Mouse (Mus musculus) midbrain, embryonic 16.5 days (tissue): ENCODE measurements at regions not wholly inside any gene's neighbourhood (a gene's known extent, or its start where the extent isn't known, plus 50 kb on each side); places are given as distances from the start of the nearest gene placed in this dataset.

Source experiments
- ATAC-seq: fragments of 200-750 bp; cut with Nextera tagmentation; 2 replicates; pipeline ENCODE4 v1.8.0; 2017; ENCODE audit warnings: moderate TSS enrichment
- H3K27ac ChIP-seq: fragments of 300-500 bp; sonication (generic); 2 replicates; pipeline ENCODE4 v1.5.1; 2014; ENCODE audit warnings: mild to moderate bottlenecking, low read length, mixed read lengths
- H3K27me3 ChIP-seq: fragments of 300-500 bp; sonication (generic); 2 replicates; pipeline ENCODE4 v1.6.1; 2014; ENCODE audit warnings: low read depth, low read length, mixed read lengths; ENCODE audit not compliant: control insufficient read depth, insufficient read depth
- H3K36me3 ChIP-seq: fragments of 300-500 bp; sonication (generic); 2 replicates; pipeline ENCODE4 v1.6.1; 2014; ENCODE audit warnings: mild to moderate bottlenecking, low read length, moderate library complexity, mixed read lengths; ENCODE audit not compliant: control insufficient read depth, insufficient read depth
- H3K4me1 ChIP-seq: fragments of 300-500 bp; sonication (generic); 2 replicates; pipeline ENCODE4 v1.6.1; 2014; ENCODE audit warnings: mild to moderate bottlenecking, low read length, mixed read lengths; ENCODE audit not compliant: control insufficient read depth, insufficient read depth
- H3K4me2 ChIP-seq: fragments of 300-500 bp; sonication (generic); 2 replicates; pipeline ENCODE4 v1.6.1; 2014; ENCODE audit warnings: mild to moderate bottlenecking, low read length, mixed read lengths
- H3K4me3 ChIP-seq: fragments of 300-500 bp; sonication (generic); 2 replicates; pipeline ENCODE4 v1.5.1; 2014; ENCODE audit warnings: low read depth, mild to moderate bottlenecking, low read length, moderate library complexity, mixed read lengths
- H3K9ac ChIP-seq: fragments of 300-500 bp; sonication (generic); 2 replicates; pipeline ENCODE4 v1.6.1; 2014; ENCODE audit warnings: low read depth, low read length, mixed read lengths
- H3K9me3 ChIP-seq: fragments of 300-500 bp; sonication (generic); replicated peaks from 2 replicates; pipeline ENCODE4 v1.6.1; 2014; ENCODE audit warnings: mild to moderate bottlenecking, low read length, mixed read lengths; ENCODE audit not compliant: control insufficient read depth, poor library complexity, severe bottlenecking
- WGBS: fragments of 180-500 bp; shearing (Covaris S2); extraction: QIAGEN DNeasy Blood & Tissue Kit; methylation state at CpG from one replicate; pipeline ENCODE4 v1.1.7; 2014; 5-methylcytosine and 5-hydroxymethylcytosine counted together

DNA sequence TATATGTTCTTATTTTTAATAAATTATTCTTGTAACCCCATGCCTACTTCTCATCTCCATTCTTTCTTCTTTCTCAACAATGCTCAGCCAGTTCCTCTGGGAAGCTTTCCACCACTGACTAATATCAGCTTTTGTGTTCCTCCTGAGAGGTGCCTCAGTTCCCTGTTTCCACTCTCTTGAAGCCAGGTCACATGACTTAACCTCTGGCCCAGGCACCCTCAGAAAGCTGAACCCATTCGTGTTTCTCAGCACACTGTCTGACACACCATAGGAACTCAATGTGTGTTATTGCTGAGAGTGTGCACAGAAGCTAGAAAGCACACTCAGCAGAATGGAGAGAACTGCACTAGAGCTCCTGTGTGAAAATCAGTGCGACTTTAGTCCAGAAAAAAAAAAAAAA is 207.1 kb downstream of the Nfkbiz start:
- 73% methylated on average over 2 of the region's 2 CpGs for WGBS
- no peak overlapping the region for H3K4me2 ChIP-seq
- H3K27ac ChIP-seq = no peak overlapping the region
- H3K4me1 ChIP-seq = no peaks in the 10 kb centered on the region
- no peaks in the 10 kb centered on the region for H3K9me3 ChIP-seq
- no peak overlapping the region for H3K9ac ChIP-seq
- H3K36me3 ChIP-seq = no peaks in the 10 kb centered on the region
- H3K27me3 ChIP-seq = no peaks in the 10 kb centered on the region
- no peak for ATAC-seq
- no peak overlapping the region for H3K4me3 ChIP-seq

DNA sequence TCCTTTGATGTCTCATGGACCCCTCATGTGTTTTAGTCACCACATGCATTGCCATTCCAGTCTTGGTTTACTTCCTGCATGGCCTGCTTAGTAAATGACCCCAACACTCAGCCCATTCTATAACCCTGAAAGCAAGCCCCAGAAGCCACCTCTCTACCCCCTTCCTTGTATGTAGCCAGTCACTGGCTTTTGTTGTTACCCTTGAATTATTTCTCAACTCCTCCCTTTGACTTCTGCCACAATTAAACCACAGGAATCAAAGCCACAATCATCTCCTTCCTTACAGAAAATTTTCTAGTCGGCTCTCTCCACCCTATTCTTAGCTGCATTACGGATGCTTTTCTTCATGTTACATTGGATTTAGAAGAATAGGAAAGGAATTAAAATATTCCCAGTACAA is 207.7 kb downstream of the Nfkbiz start:
- Histone ChIP-seq H3K9ac (no peak overlapping the region), H3K4me3 (no peak overlapping the region), H3K27me3 (no peaks in the 10 kb centered on the region), H3K27ac (no peak overlapping the region), H3K4me2 (no peak overlapping the region), H3K9me3 (no peaks in the 10 kb centered on the region; the same call in 1 of the 2 replicates), H3K36me3 (no peaks in the 10 kb centered on the region), H3K4me1 (no peaks in the 10 kb centered on the region)
- WGBS = 79% methylated on average over 2 of the region's 2 CpGs
- no peak for ATAC-seq

DNA sequence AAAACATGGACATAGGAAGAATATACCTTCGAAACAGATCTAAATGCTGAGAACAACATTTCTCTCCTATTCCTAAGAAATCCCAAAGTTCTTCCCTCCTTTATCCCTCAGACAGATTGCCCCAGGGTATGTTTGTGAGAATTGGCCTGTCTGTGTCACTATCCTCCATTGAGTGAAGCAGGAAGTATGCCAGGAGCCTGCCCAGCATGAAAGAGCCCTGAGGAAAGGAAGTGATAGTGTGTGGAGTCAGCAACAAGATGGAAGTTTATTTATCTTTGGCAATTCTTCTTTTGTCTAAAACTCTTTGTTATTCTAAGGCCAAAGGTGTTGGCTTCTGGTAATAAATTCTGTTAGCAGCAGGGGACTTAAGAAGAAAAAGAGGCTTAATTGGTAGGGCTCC is 211.2 kb downstream of the Nfkbiz start:
- H3K4me1 ChIP-seq = no peaks in the 10 kb centered on the region
- no peaks in the 10 kb centered on the region for H3K36me3 ChIP-seq
- no peak overlapping the region for H3K4me2 ChIP-seq
- no peak overlapping the region for H3K27ac ChIP-seq
- H3K4me3 ChIP-seq = no peak overlapping the region
- H3K9me3 ChIP-seq = no peaks in the 10 kb centered on the region; the same call in 1 of the 2 replicates
- 97% methylated on average over 1 of the region's 1 CpGs for WGBS
- no peak for ATAC-seq
- H3K9ac ChIP-seq = no peak overlapping the region
- H3K27me3 ChIP-seq = no peaks in the 10 kb centered on the region

DNA sequence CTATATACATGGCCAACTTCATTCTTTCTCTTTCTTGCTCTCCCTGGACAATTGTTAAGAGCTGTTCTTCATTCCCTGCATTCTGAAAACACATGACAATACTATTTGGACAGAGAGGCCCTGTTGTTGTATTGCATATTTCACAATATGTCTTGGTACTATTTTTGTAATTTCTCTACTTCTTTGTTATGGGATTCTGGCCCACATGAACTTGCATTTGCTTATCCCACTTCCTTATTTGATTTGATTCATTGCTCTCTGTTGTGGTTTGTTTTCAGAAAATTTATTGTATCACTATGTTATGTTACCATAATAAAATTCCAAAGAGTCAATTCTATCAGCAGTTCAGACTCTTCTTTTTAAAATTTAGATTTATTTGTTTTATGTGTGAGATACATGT is 215.3 kb downstream of the Nfkbiz start:
- Histone ChIP-seq H3K9me3 (no peaks in the 10 kb centered on the region; the same call in 1 of the 2 replicates), H3K4me2 (no peak overlapping the region), H3K9ac (no peak overlapping the region), H3K27me3 (no peaks in the 10 kb centered on the region), H3K4me1 (no peaks in the 10 kb centered on the region), H3K27ac (no peak overlapping the region), H3K36me3 (no peaks in the 10 kb centered on the region), H3K4me3 (no peak overlapping the region)
- ATAC-seq = no peak

DNA sequence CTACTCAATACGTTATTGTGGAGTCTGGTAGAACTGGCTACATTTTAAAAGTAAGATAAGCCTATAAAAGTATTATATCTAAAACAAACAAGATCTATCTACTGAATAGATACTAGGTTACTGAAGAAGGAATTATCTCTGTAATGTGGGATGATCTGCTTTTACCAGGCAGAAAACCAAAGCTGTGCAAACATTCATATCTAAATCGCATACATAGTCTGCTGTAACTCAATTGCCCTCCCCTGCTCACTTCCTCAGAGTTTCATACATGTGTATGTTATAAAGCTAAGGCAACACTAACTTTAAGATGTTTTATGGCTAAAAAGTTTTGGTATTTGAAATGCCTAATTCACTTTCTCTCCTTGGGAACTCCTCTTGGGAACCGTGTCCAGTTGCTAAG is 219.0 kb downstream of the Nfkbiz start:
- no peak for ATAC-seq

DNA sequence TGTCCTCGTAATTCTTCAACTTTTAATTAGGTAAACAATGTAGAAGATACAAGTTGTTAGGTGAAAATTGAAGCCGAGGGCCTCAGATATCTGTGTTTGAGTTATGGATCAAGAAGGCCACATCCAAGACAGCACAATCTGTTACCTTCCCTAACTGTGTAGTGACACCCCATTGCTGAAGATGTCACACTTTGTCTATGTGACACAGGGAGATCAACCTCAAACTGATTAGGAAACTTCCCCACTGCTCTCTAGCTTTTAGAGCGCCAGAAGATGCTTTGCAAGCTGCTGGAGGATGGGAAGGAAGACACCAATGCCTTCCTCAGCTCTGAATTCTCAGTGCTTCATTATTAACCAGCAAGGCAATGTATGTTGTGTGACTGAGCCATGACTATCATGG is 220.7 kb downstream of the Nfkbiz start:
- WGBS = 86% methylated on average over 3 of the region's 3 CpGs
- H3K27ac ChIP-seq = no peak overlapping the region

More for the DNA sequence above, 219.0 kb downstream of the Nfkbiz start:
- H3K36me3 ChIP-seq = no peaks in the 10 kb centered on the region
- H3K4me1 ChIP-seq = no peaks in the 10 kb centered on the region
- H3K4me3 ChIP-seq = no peak overlapping the region
- WGBS = 88% methylated on average over 3 of the region's 3 CpGs
- H3K27me3 ChIP-seq = no peaks in the 10 kb centered on the region
- no peak overlapping the region for H3K4me2 ChIP-seq
- H3K9ac ChIP-seq = no peak overlapping the region
- H3K27ac ChIP-seq = no peak overlapping the region
- H3K9me3 ChIP-seq = no peaks in the 10 kb centered on the region

DNA sequence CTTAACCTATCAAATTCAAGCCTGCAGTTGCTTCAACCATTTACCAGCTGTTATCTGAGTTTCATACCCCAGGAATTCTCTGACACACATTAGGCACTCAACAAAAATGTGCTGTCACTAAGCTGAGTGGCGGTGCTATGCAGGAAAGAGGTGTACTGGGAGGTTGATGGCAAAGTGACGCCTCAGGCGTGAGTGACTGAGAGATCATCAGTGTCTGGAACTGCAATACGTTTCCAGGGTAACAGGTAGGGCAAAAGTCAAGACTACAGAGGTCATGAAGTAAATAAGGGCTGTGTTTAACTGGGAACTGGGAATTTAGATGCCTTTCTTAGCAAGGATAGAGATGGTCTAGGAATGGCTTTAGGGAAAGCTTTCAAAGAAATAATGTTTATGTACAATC is 221.2 kb downstream of the Nfkbiz start:
- Histone ChIP-seq H3K9me3 (no peaks in the 10 kb centered on the region), H3K9ac (no peak overlapping the region), H3K27me3 (no peaks in the 10 kb centered on the region), H3K4me2 (no peak overlapping the region), H3K27ac (no peak overlapping the region), H3K4me3 (no peak overlapping the region), H3K36me3 (no peaks in the 10 kb centered on the region), H3K4me1 (no peaks in the 10 kb centered on the region)
- no peak for ATAC-seq
- 63% methylated on average over 4 of the region's 4 CpGs for WGBS

More for the DNA sequence above, 220.7 kb downstream of the Nfkbiz start:
- Histone ChIP-seq H3K4me1 (no peaks in the 10 kb centered on the region), H3K9ac (no peak overlapping the region), H3K4me3 (no peak overlapping the region), H3K27me3 (no peaks in the 10 kb centered on the region), H3K36me3 (no peaks in the 10 kb centered on the region), H3K9me3 (no peaks in the 10 kb centered on the region), H3K4me2 (no peak overlapping the region)
- no peak for ATAC-seq

DNA sequence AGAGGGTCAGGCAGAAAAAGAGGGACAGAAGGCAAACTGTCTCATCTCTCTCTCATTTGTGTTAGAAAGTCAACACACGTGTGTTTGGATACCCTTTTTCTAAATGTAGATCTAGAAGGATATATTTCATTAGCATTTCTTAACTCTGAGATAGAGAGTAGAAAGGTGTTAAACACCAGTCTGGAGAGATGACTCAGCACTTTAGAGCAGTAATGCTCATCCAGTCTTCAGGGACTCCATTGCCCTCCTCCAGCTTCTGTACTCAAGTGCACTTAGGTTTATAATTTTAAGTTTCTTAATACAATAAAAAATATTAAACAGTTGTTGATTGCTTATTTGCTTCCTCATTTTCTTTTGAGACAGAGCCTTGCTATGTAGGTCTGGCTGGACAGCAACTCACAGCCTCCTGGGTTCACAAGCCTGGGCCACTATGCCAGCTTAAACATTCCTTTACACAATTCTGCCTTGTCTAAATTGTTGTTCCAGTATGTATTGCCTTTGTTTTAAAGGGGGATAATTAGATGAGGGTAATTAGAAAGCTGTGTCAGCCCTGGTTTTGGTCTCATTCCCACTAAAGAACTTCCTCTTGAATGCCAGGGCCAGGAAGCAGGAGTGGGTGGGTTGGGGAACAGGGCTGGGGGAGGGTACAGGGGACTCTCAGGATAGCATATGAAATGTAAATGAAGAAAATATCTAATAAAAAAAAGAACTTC is 222.1 kb downstream of the Nfkbiz start:
- Histone ChIP-seq H3K27me3 (no peaks in the 10 kb centered on the region), H3K4me2 (no peak overlapping the region), H3K9ac (no peak overlapping the region), H3K36me3 (no peaks in the 10 kb centered on the region), H3K27ac (no peak overlapping the region), H3K9me3 (no peaks in the 10 kb centered on the region), H3K4me1 (no peaks in the 10 kb centered on the region), H3K4me3 (no peak overlapping the region)
- 72% methylated on average over 1 of the region's 1 CpGs for WGBS
- ATAC-seq = no peak

DNA sequence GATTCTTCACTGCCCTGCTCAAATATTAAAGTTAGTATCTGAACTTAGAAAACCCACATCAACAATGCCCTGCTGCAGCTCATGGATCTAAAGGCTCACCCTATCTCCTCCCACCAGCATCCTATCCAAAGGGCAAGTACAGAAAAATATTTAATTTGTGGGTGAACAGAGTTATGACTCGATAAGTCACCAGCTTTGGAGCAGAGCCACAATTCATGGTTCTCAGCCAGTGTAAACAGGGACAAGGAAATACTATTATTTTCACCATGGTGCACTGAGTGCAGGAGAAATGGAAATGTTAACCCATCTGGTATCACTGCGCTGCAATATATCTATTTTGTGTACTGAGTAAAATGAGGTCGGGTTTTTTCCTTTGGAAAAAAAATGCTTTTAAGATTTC is 225.8 kb downstream of the Nfkbiz start:
- ATAC-seq = no peak
- 88% methylated on average over 3 of the region's 3 CpGs for WGBS
- Histone ChIP-seq H3K4me2 (no peak overlapping the region), H3K9me3 (no peaks in the 10 kb centered on the region), H3K4me1 (no peaks in the 10 kb centered on the region), H3K9ac (no peak overlapping the region), H3K36me3 (no peaks in the 10 kb centered on the region), H3K4me3 (no peak overlapping the region), H3K27ac (no peak overlapping the region), H3K27me3 (no peaks in the 10 kb centered on the region)
